Mouse (Mus musculus): ENCODE results near the gene Aldh1a7. TPM values are rescaled to one million over a fixed set of nuclear protein-coding genes. Genes with fewer than 3 reads are reported as not detected.

Aldh1a7 gene
- 0.13 and 0.20 TPM in 2 replicates for polyA plus RNA-seq (2015; fragmentation: Nextera tagmentation; extraction: Ambion mirVana)

GRCm38 (mm10) chr19:20727381-20727780, at the start of gene Aldh1a7:
Gene Aldh1a7 (minus strand): TSS chr19:20727562.
- WGBS, result 61% methylated on average over 2 of the region's 2 CpGs
- Histone ChIP-seq H3K9me3 (no peaks in the 10 kb centered on the region), H3K27ac (replicated peaks) (no peak within 1 kb of the TSS), H3K4me1 (no peaks in the 10 kb centered on the region), H3K36me3 (no peaks in the 10 kb centered on the region), H3K27me3 (no peaks in the 10 kb centered on the region), H3K4me2 (replicated peaks) (no peak within 1 kb of the TSS), H3K4me3 (no peak within 1 kb of the TSS), H3K9ac (replicated peaks) (no peak within 1 kb of the TSS)
- ATAC-seq (replicated peaks), result no peak

GRCm38 (mm10) chr19:20775681-20776080, 48.3 kb upstream of the Aldh1a7 start:
- no peak overlapping the region for H3K4me2 ChIP-seq (replicated peaks)
- no peak overlapping the region for H3K9ac ChIP-seq (replicated peaks)
- no peak overlapping the region for H3K4me3 ChIP-seq
- no peaks in the 10 kb centered on the region for H3K27me3 ChIP-seq
- no peaks in the 10 kb centered on the region for H3K4me1 ChIP-seq
- ATAC-seq (replicated peaks), result no peak
- no peak overlapping the region for H3K27ac ChIP-seq (replicated peaks)
- WGBS, result 86% methylated on average over 2 of the region's 2 CpGs
- no peaks in the 10 kb centered on the region for H3K36me3 ChIP-seq
- no peaks in the 10 kb centered on the region for H3K9me3 ChIP-seq

DNA sequence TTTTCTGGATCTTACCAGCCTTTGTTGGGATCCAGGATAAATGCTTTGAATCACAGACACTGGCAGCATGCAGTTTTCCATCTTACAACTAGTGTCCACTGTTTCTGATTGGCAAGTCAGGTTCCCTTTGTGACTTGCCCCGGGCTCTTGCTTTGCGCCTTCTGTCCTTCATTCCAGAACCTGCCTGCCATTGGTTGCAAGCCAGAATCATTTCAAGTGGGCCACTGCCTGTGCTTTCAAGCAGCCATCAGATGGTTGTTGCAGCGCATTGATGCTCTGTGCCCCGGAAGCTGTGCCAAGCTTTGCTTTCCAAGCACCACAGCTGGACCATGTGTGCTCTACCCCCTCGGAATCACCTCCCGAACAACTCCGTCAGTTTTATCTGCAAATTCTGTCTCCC, 46.6 kb upstream of the Aldh1a7 start:
- Histone ChIP-seq H3K4me3 (no peak overlapping the region), H3K4me2 (replicated peaks) (no peak overlapping the region), H3K9ac (replicated peaks) (no peak overlapping the region), H3K4me1 (no peaks in the 10 kb centered on the region), H3K27ac (replicated peaks) (no peak overlapping the region), H3K36me3 (no peaks in the 10 kb centered on the region), H3K9me3 (no peaks in the 10 kb centered on the region), H3K27me3 (no peaks in the 10 kb centered on the region)
- no peak for ATAC-seq (replicated peaks)
- WGBS, result 82% methylated on average over 7 of the region's 7 CpGs

- Histone ChIP-seq H3K9ac (replicated peaks) (no peak overlapping the region), H3K4me2 (replicated peaks) (no peak overlapping the region), H3K27me3 (no peaks in the 10 kb centered on the region), H3K4me1 (no peaks in the 10 kb centered on the region), H3K4me3 (no peak overlapping the region), H3K36me3 (no peaks in the 10 kb centered on the region), H3K9me3 (no peaks in the 10 kb centered on the region), H3K27ac (replicated peaks) (no peak overlapping the region)
- WGBS, result 16% methylated on average over 1 of the region's 1 CpGs
- ATAC-seq (replicated peaks), result peak; percentile 90
These were observed 36.9 kb upstream of the Aldh1a7 start for GRCm38 (mm10) chr19:20764214-20764613.

DNA sequence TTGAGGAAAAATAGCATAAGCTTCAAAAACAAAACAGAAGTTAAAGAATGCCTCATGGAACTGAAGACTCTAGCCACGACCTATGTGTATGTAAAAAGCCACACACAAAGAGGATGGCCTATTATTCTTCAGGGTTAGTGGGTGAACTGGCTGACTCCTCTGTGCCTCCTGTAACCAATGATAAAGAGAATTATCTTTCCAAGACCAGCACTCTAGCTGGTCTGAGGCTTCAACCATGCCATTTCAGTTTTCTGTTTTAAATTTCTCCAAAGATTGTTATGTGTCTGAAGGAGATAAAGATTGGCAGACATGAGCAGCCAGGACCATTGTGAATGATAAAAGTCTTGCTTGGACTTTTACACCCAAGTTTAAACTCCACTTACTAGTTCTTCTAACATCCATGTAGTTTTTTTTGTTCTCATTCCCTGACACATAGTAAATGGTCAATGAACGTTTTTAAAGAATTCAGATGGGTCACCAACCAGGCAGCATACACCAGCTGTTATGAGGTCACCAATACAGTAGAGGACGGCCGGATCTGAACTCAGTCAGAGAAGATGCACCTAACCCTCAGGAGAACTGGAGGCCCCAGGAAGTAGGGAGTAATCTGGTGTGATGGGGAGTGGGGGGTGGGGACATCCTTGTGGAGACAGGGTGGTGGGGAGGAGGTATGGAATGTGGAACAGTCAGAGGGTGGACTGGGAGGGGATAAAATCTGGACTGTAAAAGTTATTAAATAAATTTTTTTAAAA, 34.5 kb upstream of the Aldh1a7 start:
- Histone ChIP-seq H3K4me3 (no peak overlapping the region), H3K9me3 (no peaks in the 10 kb centered on the region), H3K36me3 (no peaks in the 10 kb centered on the region), H3K27me3 (no peaks in the 10 kb centered on the region), H3K27ac (replicated peaks) (no peak overlapping the region), H3K4me2 (replicated peaks) (no peak overlapping the region), H3K4me1 (no peaks in the 10 kb centered on the region), H3K9ac (replicated peaks) (no peak overlapping the region)
- ATAC-seq (replicated peaks), result no peak
- whole genome bisulfite sequencing, result 78% methylated on average over 4 of the region's 4 CpGs

DNA sequence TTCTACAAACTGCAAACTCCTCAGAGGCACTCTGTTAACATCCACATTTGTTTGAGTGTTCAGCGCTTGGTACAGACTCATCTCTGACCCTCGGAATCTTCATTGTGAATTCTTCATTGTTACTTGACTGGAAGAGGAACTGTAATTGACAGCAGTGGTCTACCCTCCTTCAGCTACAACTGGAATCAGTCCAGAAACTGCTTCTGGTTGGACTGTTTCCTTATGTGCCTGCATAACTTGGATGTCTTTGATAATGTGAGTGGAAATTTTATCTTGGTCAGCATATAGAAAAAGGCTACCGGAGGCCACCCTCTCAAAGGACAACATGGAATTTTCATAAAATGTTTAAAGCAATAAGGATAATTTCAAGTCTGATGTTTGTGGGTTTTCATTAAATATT, 33.8 kb upstream of the Aldh1a7 start:
- no peaks in the 10 kb centered on the region for H3K4me1 ChIP-seq
- no peak for ATAC-seq (replicated peaks)
- no peak overlapping the region for H3K9ac ChIP-seq (replicated peaks)
- H3K27ac ChIP-seq (replicated peaks), result no peak overlapping the region
- H3K36me3 ChIP-seq, result no peaks in the 10 kb centered on the region
- no peak overlapping the region for H3K4me2 ChIP-seq (replicated peaks)
- H3K27me3 ChIP-seq, result no peaks in the 10 kb centered on the region
- 70% methylated on average over 3 of the region's 3 CpGs for WGBS
- H3K9me3 ChIP-seq, result no peaks in the 10 kb centered on the region
- no peak overlapping the region for H3K4me3 ChIP-seq

- H3K4me2 ChIP-seq (replicated peaks), result no peak overlapping the region
- no peak overlapping the region for H3K4me3 ChIP-seq
- 90% methylated on average over 1 of the region's 1 CpGs for WGBS
- H3K27me3 ChIP-seq, result no peaks in the 10 kb centered on the region
- no peak overlapping the region for H3K9ac ChIP-seq (replicated peaks)
- no peaks in the 10 kb centered on the region for H3K9me3 ChIP-seq
- ATAC-seq (replicated peaks), result no peak
- no peak overlapping the region for H3K27ac ChIP-seq (replicated peaks)
- H3K4me1 ChIP-seq, result no peaks in the 10 kb centered on the region
- no peaks in the 10 kb centered on the region for H3K36me3 ChIP-seq
These were observed 17.3 kb upstream of the Aldh1a7 start for GRCm38 (mm10) chr19:20744630-20745029.

DNA sequence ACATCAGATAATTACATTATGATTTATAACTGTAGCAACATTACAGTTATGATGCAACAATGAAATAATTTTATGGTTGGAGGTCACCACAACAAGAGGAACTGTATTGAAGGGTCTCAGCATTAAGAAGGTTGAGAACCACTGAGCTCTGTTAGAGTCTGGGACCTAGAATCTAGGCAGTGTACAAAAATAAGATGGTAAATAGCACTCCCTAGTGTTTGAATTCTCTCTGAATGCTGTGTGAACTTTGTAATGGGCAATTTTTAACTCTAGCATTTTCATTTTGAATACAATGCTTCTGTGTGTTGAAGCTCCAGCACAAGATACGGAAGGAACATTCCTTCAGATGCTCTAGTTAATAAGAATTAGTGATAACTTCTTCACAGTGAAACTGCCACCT, 916 bp upstream of the Aldh1a7 start:
- 86% methylated on average over 1 of the region's 1 CpGs for WGBS
- no peaks in the 10 kb centered on the region for H3K9me3 ChIP-seq
- no peak overlapping the region for H3K27ac ChIP-seq (replicated peaks)
- H3K4me1 ChIP-seq, result no peaks in the 10 kb centered on the region
- H3K36me3 ChIP-seq, result no peaks in the 10 kb centered on the region
- no peaks in the 10 kb centered on the region for H3K27me3 ChIP-seq
- no peak overlapping the region for H3K4me3 ChIP-seq
- no peak overlapping the region for H3K4me2 ChIP-seq (replicated peaks)
- no peak overlapping the region for H3K9ac ChIP-seq (replicated peaks)
- no peak for ATAC-seq (replicated peaks)

DNA sequence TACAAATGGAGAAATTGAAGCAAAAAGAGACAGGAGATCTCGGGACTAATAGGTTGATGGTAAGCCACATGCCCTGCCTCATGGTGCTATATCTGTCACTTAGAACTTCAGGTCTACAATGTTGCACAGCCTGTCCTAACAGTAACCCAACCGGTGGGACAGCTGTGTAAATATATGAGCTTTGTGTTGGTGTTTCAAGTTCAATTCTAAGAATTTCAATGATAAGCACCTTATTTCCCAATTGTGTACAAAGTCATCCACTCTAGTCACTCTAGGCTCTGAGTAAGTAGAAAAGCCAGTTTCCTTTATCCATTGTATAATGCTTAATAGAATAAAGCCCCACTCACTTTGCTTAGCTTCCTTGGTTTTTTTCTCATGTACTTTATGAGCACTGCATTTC, 4.4 kb downstream of the Aldh1a7 start:
- H3K36me3 ChIP-seq, result no peaks in the 10 kb centered on the region
- no peak for ATAC-seq (replicated peaks)
- no peak overlapping the region for H3K9ac ChIP-seq (replicated peaks)
- no peak overlapping the region for H3K4me2 ChIP-seq (replicated peaks)
- H3K4me1 ChIP-seq, result no peaks in the 10 kb centered on the region
- H3K4me3 ChIP-seq, result no peak overlapping the region
- WGBS, result 97% methylated on average over 2 of the region's 2 CpGs
- H3K9me3 ChIP-seq, result no peaks in the 10 kb centered on the region
- H3K27me3 ChIP-seq, result no peaks in the 10 kb centered on the region
- no peak overlapping the region for H3K27ac ChIP-seq (replicated peaks)

DNA sequence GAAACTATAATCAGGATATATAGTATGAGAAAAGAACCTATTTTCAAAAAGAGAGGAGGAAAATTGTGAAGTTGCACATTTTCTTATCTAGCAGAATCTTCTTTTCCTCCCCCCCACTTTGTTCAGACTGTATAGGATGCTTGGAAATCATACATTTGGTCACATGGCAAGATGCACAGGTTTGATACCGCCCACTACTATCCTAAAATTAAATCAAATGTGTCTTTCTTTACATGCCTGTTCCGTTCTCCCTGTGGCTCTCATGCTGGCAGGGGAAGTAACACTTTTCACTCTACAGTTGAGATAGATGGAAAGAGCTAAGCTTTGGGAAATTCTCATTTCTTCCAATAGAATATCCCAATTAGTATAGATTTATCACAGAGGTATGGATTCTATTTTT, 7.1 kb downstream of the Aldh1a7 start:
- H3K27ac ChIP-seq (replicated peaks), result no peak overlapping the region
- 95% methylated on average over 2 of the region's 2 CpGs for WGBS
- H3K4me3 ChIP-seq, result no peak overlapping the region
- no peaks in the 10 kb centered on the region for H3K4me1 ChIP-seq
- no peak overlapping the region for H3K4me2 ChIP-seq (replicated peaks)
- H3K36me3 ChIP-seq, result no peaks in the 10 kb centered on the region
- no peaks in the 10 kb centered on the region for H3K9me3 ChIP-seq
- H3K9ac ChIP-seq (replicated peaks), result no peak overlapping the region
- ATAC-seq (replicated peaks), result no peak
- no peaks in the 10 kb centered on the region for H3K27me3 ChIP-seq

DNA sequence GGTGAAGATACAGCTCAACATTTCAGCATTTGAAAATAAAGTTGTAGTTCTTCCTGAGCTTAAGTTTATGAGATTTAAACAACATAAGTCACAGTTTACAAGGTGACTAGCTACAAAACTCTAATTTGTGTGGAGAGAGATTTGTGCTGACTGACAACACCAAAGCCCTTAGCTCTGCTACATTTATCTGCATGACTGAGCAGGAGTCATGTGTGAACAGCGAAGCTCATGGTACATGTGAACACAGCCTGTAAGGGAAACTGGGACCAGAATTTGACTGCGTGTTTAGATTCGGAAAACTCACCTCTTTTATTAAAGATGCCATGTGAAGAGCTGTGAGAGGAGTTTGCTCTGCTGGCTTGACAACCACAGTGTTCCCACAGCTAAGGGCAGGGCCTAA, 11.7 kb downstream of the Aldh1a7 start:
- no peak for ATAC-seq (replicated peaks)
- Histone ChIP-seq H3K4me2 (replicated peaks) (no peak overlapping the region), H3K9me3 (no peaks in the 10 kb centered on the region), H3K27ac (replicated peaks) (no peak overlapping the region), H3K27me3 (no peaks in the 10 kb centered on the region), H3K36me3 (no peaks in the 10 kb centered on the region), H3K4me3 (no peak overlapping the region), H3K4me1 (no peaks in the 10 kb centered on the region), H3K9ac (replicated peaks) (no peak overlapping the region)
- WGBS, result 75% methylated on average over 3 of the region's 3 CpGs

GRCm38 (mm10) chr19:20715093-20715492, 12.3 kb downstream of the Aldh1a7 start:
- no peak overlapping the region for H3K4me3 ChIP-seq
- H3K4me1 ChIP-seq, result no peaks in the 10 kb centered on the region
- WGBS, result 94% methylated on average over 1 of the region's 1 CpGs
- H3K27ac ChIP-seq (replicated peaks), result no peak overlapping the region
- no peak overlapping the region for H3K9ac ChIP-seq (replicated peaks)
- H3K36me3 ChIP-seq, result no peaks in the 10 kb centered on the region
- ATAC-seq (replicated peaks), result no peak
- H3K27me3 ChIP-seq, result no peaks in the 10 kb centered on the region
- no peak overlapping the region for H3K4me2 ChIP-seq (replicated peaks)
- no peaks in the 10 kb centered on the region for H3K9me3 ChIP-seq

- no peak for ATAC-seq (replicated peaks)
- no peaks in the 10 kb centered on the region for H3K36me3 ChIP-seq
- no peaks in the 10 kb centered on the region for H3K27me3 ChIP-seq
- no peak overlapping the region for H3K9ac ChIP-seq (replicated peaks)
- H3K27ac ChIP-seq (replicated peaks), result no peak overlapping the region
- no peaks in the 10 kb centered on the region for H3K4me1 ChIP-seq
- WGBS, result 89% methylated on average over 4 of the region's 4 CpGs
- H3K4me2 ChIP-seq (replicated peaks), result no peak overlapping the region
- H3K9me3 ChIP-seq, result no peaks in the 10 kb centered on the region
- no peak overlapping the region for H3K4me3 ChIP-seq
These were observed 12.8 kb downstream of the Aldh1a7 start for GRCm38 (mm10) chr19:20714543-20714942.
